Mouse (Mus musculus): Measurements from ENCODE around the gene Kat8. TPM values are rescaled to one million over a fixed set of nuclear protein-coding genes. Genes with fewer than 3 reads are reported as not detected.
"Not testable (repeated sequence)": the region's sequence is repeated elsewhere in the genome, so short reads cannot be mapped to it uniquely, and the experiment has no call there.

The Kat8 gene
- polyA plus RNA-seq, 1 experiment from 2014 or later, result 30.7 TPM

DNA sequence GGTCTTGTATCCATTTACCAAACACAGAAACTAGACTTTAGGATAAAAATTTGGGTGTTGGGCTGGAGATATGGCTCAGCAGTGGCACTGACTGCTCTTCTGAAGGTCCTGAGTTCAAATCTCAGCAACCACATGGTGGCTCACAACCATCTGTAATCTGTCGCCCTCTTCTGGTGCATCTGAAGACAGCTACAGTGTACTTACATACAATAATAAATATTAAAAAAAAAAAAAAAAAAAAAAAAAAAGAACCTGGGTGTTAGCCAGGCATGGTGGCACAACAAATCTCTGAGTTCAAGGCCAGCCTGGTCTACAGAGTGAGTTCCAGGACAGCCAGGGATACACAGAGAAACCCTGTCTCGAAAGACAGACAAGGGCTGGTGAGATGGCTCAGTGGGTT lies 29.8 kb downstream of the Kat8 start:
- H3K9me3 ChIP-seq (replicated peaks; ENCODE audit: control insufficient read depth, low read length); H3K4me3 ChIP-seq (ENCODE audit: low read depth, low read length); H3K27ac ChIP-seq (ENCODE audit: low read depth, low read length); ATAC-seq (replicated peaks; ENCODE audit: insufficient number of reproducible peaks, low FRiP score, low TSS enrichment); H3K36me3 ChIP-seq (ENCODE audit: control insufficient read depth, insufficient read depth, low read length); H3K9ac ChIP-seq (ENCODE audit: low read depth, low read length); H3K4me1 ChIP-seq (ENCODE audit: control insufficient read depth, insufficient read depth, low read length); H3K4me2 ChIP-seq: not testable (repeated sequence)
- 53% methylated on average over 2 of the region's 2 CpGs for WGBS (ENCODE audit: insufficient replicate concordance)
- H3K27me3 ChIP-seq (ENCODE audit: control insufficient read depth, insufficient read depth, low read length), result peaks cover 30% of the 10 kb centered on the region

DNA sequence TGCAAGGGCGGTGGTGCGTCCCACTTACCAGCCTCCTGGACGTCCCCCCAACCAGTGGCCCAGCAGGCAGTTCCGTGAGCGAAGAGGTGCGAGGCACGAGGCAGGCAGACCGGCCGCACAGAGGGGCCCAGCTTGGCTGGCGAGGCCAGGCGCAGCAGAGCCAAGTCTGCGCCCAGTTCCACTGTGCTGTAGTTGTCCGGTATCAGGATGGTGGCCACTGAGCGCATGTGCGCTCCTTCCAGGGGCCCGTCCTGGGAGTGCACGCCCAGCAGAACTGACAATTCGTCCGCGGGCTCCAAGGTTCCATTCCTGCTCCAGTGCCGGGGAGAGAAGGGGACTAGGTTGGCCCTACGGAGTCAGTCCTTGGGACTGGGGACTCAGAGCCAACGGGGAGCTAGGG lies 32.3 kb downstream of the Kat8 start:
- Histone ChIP-seq H3K9ac (ENCODE audit: low read depth, low read length) (0 out of 2 replicates have a peak overlapping the region, but pooled peaks have one; percentile 24), H3K9me3 (replicated peaks; ENCODE audit: control insufficient read depth, low read length) (no peaks in the 10 kb centered on the region), H3K27ac (ENCODE audit: low read depth, low read length) (no peak overlapping the region), H3K4me1 (ENCODE audit: control insufficient read depth, insufficient read depth, low read length) (peaks cover 5% of the 10 kb centered on the region; the same call in 1 of the 2 replicates), H3K36me3 (ENCODE audit: control insufficient read depth, insufficient read depth, low read length) (no peaks in the 10 kb centered on the region), H3K4me2 (peak overlapping the region; percentile 57), H3K27me3 (ENCODE audit: control insufficient read depth, insufficient read depth, low read length) (peaks cover 30% of the 10 kb centered on the region), H3K4me3 (ENCODE audit: low read depth, low read length) (peak overlapping the region; percentile 21; the same call in 1 of the 2 replicates)
- no peak for ATAC-seq (replicated peaks; ENCODE audit: insufficient number of reproducible peaks, low FRiP score, low TSS enrichment)
- WGBS (ENCODE audit: insufficient replicate concordance), result 7% methylated on average over 23 of the region's 23 CpGs

DNA sequence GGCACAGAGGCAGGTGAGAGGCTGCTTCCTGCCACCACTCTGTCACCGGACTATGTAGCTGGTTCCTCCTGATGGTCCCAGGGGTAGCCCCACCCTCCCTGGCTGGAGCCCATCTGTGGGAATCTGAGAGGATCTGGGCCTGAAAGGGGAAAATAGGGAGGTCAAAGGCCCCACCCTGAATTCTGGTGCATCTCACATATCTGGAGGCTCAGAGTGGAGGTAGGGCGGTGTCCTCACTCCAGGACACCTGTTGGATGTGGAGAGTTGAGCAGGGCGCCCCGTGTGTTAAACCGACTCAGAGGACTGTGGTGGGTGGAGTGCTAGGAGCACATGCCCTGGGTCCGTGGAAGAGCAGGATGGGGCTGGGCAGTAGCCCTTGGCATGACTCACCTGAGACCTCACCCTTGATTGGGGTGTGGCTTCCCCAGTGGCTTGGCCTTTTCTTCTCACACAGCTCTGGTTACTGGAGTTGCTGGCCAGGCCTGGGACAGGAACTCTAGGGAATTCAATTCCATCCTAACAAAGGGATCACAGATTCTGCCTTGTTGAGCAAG lies 34.2 kb downstream of the Kat8 start, which contains the start of gene Prss36:
Gene Prss36, minus strand, starts transcription at position 256 of the 554 bp plus-strand sequence.
- H3K4me1 ChIP-seq (ENCODE audit: control insufficient read depth, insufficient read depth, low read length), result peaks cover 5% of the 10 kb centered on the region; the same call in 1 of the 2 replicates
- H3K9ac ChIP-seq (ENCODE audit: low read depth, low read length), result no peak within 1 kb of the TSS
- no peak for ATAC-seq (replicated peaks; ENCODE audit: insufficient number of reproducible peaks, low FRiP score, low TSS enrichment)
- no peaks in the 10 kb centered on the region for H3K9me3 ChIP-seq (replicated peaks; ENCODE audit: control insufficient read depth, low read length)
- H3K27ac ChIP-seq (ENCODE audit: low read depth, low read length), result no peak within 1 kb of the TSS
- no peaks in the 10 kb centered on the region for H3K36me3 ChIP-seq (ENCODE audit: control insufficient read depth, insufficient read depth, low read length)
- 77% methylated on average over 6 of the region's 6 CpGs for WGBS (ENCODE audit: insufficient replicate concordance)
- no peak within 1 kb of the TSS for H3K4me2 ChIP-seq
- H3K4me3 ChIP-seq (ENCODE audit: low read depth, low read length), result no peak within 1 kb of the TSS
- peaks cover 30% of the 10 kb centered on the region for H3K27me3 ChIP-seq (ENCODE audit: control insufficient read depth, insufficient read depth, low read length)

DNA sequence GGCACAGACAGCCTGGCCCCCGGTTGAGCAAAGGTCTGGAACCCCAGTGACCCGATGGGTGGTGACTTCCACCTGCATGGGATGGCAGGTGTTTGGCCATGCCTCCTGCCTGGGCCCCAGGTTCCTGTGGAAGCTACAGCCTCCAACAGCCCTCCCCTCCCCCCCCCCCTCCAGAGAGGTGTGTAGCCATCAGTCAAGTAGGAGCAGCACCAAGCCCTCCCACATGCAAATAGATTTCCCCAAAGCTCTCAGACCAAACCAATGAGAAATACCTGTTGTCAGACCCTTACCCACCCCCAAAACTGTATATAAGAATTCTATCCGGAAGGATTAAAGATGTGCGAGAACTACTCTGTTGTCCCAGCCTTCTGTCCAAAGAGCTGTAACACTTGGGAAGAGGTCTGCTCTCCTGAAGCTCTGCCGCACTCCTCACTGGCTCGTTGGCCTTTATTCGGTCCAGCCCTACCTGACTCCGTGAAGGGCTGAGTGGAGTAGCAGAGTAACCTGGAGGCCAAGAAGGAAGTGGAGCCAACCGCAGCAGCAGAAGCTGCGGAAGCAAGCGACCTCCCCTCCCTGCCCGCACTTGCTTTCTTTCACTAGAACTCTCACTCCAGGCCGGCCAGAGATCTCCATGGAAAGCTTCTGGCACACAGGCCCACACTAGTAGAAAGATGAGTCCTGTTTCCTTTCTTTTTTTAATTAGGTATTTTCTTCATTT lies 40.7 kb downstream of the Kat8 start:
- no peaks in the 10 kb centered on the region; the same call in 1 of the 2 replicates for H3K27me3 ChIP-seq (ENCODE audit: control insufficient read depth, insufficient read depth, low read length)
- no peaks in the 10 kb centered on the region for H3K36me3 ChIP-seq (ENCODE audit: control insufficient read depth, insufficient read depth, low read length)
- H3K4me3 ChIP-seq (ENCODE audit: low read depth, low read length), result no peak overlapping the region
- WGBS (ENCODE audit: insufficient replicate concordance), result 31% methylated on average over 13 of the region's 13 CpGs
- H3K4me1 ChIP-seq (ENCODE audit: control insufficient read depth, insufficient read depth, low read length), result no peaks in the 10 kb centered on the region
- no peaks in the 10 kb centered on the region for H3K9me3 ChIP-seq (replicated peaks; ENCODE audit: control insufficient read depth, low read length)
- H3K27ac ChIP-seq (ENCODE audit: low read depth, low read length), result no peak overlapping the region
- no peak overlapping the region for H3K9ac ChIP-seq (ENCODE audit: low read depth, low read length)
- ATAC-seq (replicated peaks; ENCODE audit: insufficient number of reproducible peaks, low FRiP score, low TSS enrichment), result no peak
- no peak overlapping the region for H3K4me2 ChIP-seq

DNA sequence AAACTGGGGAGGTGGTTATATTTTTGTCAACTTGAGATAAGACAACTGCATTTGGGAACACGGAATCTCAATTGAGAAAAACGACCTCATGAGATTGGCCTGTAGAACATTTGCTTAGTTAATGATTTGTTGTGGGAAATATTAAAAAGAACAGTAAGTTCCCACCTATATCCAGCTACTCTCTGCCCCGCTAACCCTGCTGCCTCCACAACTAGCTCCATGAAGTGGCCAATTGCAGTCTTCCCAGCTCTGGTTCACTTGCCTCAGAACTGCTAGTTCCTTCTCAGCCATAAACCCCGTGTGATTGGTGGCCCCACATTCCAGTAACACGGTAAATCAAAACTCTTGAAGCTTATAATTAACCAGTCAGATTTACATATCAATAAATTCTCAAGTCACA lies 47.0 kb downstream of the Kat8 start:
- Histone ChIP-seq H3K4me1 (ENCODE audit: control insufficient read depth, insufficient read depth, low read length) (no peaks in the 10 kb centered on the region), H3K27ac (ENCODE audit: low read depth, low read length) (no peak overlapping the region), H3K4me3 (ENCODE audit: low read depth, low read length) (no peak overlapping the region), H3K4me2 (no peak overlapping the region), H3K9me3 (replicated peaks; ENCODE audit: control insufficient read depth, low read length) (no peaks in the 10 kb centered on the region), H3K9ac (ENCODE audit: low read depth, low read length) (no peak overlapping the region), H3K36me3 (ENCODE audit: control insufficient read depth, insufficient read depth, low read length) (no peaks in the 10 kb centered on the region), H3K27me3 (ENCODE audit: control insufficient read depth, insufficient read depth, low read length) (no peaks in the 10 kb centered on the region)
- 61% methylated on average over 5 of the region's 5 CpGs for WGBS (ENCODE audit: insufficient replicate concordance)
- no peak for ATAC-seq (replicated peaks; ENCODE audit: insufficient number of reproducible peaks, low FRiP score, low TSS enrichment)

DNA sequence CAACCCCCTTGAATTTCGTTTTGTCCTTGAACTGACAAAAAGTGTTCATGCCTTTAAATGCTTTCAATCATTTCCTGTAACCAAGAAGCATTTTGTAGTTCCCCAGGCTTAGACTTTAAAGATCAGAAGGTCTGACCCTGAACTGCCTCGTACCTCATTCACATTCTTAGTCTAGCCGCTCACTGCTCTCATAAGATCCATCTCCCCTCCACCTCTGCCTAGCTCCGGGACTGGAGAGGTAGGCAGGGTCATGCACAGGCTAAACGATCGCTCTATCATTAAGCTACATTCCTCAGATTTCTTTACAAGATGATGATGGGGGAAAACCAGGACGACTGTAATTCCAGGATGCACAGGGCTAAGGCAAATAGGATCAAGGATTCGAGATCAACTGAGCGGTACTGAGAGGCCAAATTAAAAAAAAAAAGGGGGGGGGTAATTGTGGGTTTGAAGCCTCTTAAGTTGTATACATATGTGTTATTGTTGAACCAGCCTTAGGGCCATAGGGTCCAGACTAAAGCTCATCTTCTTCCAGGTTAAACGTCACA lies 54.1 kb downstream of the Kat8 start:
- peak overlapping the region; percentile 98 for H3K4me3 ChIP-seq (ENCODE audit: low read depth, low read length)
- peak overlapping the region; percentile 84 for H3K4me2 ChIP-seq
- peak; percentile 3; the same call in 1 of the 2 replicates for ATAC-seq (replicated peaks; ENCODE audit: insufficient number of reproducible peaks, low FRiP score, low TSS enrichment)
- no peaks in the 10 kb centered on the region for H3K27me3 ChIP-seq (ENCODE audit: control insufficient read depth, insufficient read depth, low read length)
- no peaks in the 10 kb centered on the region for H3K4me1 ChIP-seq (ENCODE audit: control insufficient read depth, insufficient read depth, low read length)
- peak overlapping the region; percentile 97 for H3K27ac ChIP-seq (ENCODE audit: low read depth, low read length)
- WGBS (ENCODE audit: insufficient replicate concordance), result 13% methylated on average over 10 of the region's 10 CpGs
- peak overlapping the region; percentile 100 for H3K9ac ChIP-seq (ENCODE audit: low read depth, low read length)
- no peaks in the 10 kb centered on the region for H3K9me3 ChIP-seq (replicated peaks; ENCODE audit: control insufficient read depth, low read length)
- peaks cover 9% of the 10 kb centered on the region for H3K36me3 ChIP-seq (ENCODE audit: control insufficient read depth, insufficient read depth, low read length)

DNA sequence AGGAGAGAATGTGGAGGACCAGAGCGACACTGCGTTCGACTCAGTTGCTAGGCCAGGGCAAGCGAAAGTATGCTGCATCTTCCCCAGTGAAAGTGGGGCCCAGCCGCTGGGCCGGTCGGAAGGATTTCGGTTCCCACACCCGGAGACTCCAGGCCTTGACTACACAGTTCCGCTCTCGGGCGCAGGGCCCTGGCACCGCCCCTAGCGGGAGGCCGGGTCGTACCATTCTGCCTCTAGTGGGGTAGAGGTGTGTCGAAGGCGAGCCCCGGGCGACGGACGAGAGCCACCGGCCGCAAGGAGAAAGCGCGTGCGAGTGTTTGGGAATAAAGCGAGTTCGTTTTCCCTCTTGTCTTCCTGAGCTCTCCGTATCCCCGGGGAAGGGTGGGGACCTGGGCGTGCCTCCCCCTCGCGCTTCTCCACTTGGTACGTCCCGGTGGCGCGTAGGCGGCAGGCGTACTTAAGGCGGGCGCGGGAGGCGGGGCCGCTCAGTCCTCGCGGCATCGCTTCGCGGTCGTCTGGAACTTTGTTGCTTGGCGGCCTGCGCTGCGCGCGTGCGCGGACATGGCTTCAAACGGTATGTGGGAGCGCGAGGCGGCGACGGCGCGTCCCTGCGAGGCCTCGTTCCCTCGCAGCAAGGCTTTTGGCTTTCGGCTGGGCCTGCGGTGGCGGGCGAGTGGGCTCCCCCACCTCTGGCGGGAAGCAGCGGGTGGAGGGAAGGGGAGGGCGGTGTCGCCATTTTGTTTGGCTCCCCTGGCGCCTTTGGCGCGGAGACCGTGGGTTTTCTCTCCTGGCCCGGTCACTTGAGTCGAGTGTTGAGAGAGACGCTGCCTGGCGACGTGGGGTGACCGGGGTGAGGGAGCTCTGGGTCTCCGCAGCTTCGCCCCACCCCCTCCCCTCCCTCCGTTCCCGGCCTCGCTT lies 54.9 kb downstream of the Kat8 start, which contains the start of gene Fus:
Gene Fus, plus strand, starts transcription at position 454 of the 918 bp plus-strand sequence.
- H3K9me3 ChIP-seq (replicated peaks; ENCODE audit: control insufficient read depth, low read length), result no peaks in the 10 kb centered on the region
- H3K9ac ChIP-seq (ENCODE audit: low read depth, low read length), result peak within 1 kb of the TSS; percentile 100
- H3K36me3 ChIP-seq (ENCODE audit: control insufficient read depth, insufficient read depth, low read length), result peaks cover 18% of the 10 kb centered on the region
- peak within 1 kb of the TSS; percentile 97 for H3K27ac ChIP-seq (ENCODE audit: low read depth, low read length)
- H3K4me1 ChIP-seq (ENCODE audit: control insufficient read depth, insufficient read depth, low read length), result no peaks in the 10 kb centered on the region
- WGBS (ENCODE audit: insufficient replicate concordance), result under 1% methylated on average over 89 of the region's 92 CpGs
- peak within 1 kb of the TSS; percentile 98 for H3K4me3 ChIP-seq (ENCODE audit: low read depth, low read length)
- H3K27me3 ChIP-seq (ENCODE audit: control insufficient read depth, insufficient read depth, low read length), result no peaks in the 10 kb centered on the region
- peak within 1 kb of the TSS; percentile 87 for H3K4me2 ChIP-seq
- ATAC-seq (replicated peaks; ENCODE audit: insufficient number of reproducible peaks, low FRiP score, low TSS enrichment), result peak; percentile 92
